Mouse (Mus musculus) adrenal gland, postnatal 14 days (tissue): ENCODE results near the gene Cd82. TPM values are rescaled to one million over a fixed set of nuclear protein-coding genes. Genes with fewer than 3 reads are reported as not detected.

ENCODE experiments used
- DNase-seq: peaks from one replicate; pipeline ENCODE4 v3.0.0; 2021; ENCODE audit warnings: mixed read lengths
- long read RNA-seq, 2 experiments: library from polyadenylated mRNA; stranded (forward); transcript quantifications; one replicate each; pipeline ENCODE4 v2.0.0; 2021
- total RNA-seq: library from RNA; stranded (reverse); gene quantifications from 2 replicates; pipeline ENCODE4 v1.2.3, GENCODE M21; 2021

Cd82 gene
- total RNA-seq: 43.0 and 54.9 TPM in 2 replicates
- long read RNA-seq, experiment 1, transcript Cd82-201 (10 exons, 1,824 nt): major isoform, 9 of 11 reads
- long read RNA-seq, experiment 1, partial matches to known transcripts: 1 of 11 reads
- long read RNA-seq, experiment 1, other reads (novel, unspliced or antisense): 1 of 11 reads
- long read RNA-seq, experiment 2, transcript Cd82-201 (10 exons, 1,824 nt): major isoform, 11 of 13 reads
- long read RNA-seq, experiment 2, partial matches to known transcripts: 0 of 13 reads
- long read RNA-seq, experiment 2, other reads (novel, unspliced or antisense): 1 of 13 reads

GRCm38 (mm10) chr2:93462760-93463159 lies at the start of gene Cd82:
Cd82 (minus strand) TSS chr2:93463140.
- peak; percentile 93 for DNase-seq

GRCm38 (mm10) chr2:93512130-93512529 lies 49.2 kb upstream of the Cd82 start:
- no peak for DNase-seq

- peak; percentile 76 for DNase-seq
These were observed 47.9 kb upstream of the Cd82 start for GRCm38 (mm10) chr2:93510839-93511238.

- no peak for DNase-seq
These were observed 47.1 kb upstream of the Cd82 start for GRCm38 (mm10) chr2:93509777-93510750.

- no peak for DNase-seq
These were observed 42.2 kb upstream of the Cd82 start for GRCm38 (mm10) chr2:93505091-93505490.

GRCm38 (mm10) chr2:93503353-93503752 lies 40.4 kb upstream of the Cd82 start:
- DNase-seq: no peak

- DNase-seq: no peak
These were observed 38.4 kb upstream of the Cd82 start for GRCm38 (mm10) chr2:93501303-93501702.

- DNase-seq: no peak
These were observed 34.3 kb upstream of the Cd82 start for GRCm38 (mm10) chr2:93497221-93497620.

GRCm38 (mm10) chr2:93495170-93495569 lies 32.2 kb upstream of the Cd82 start:
- no peak for DNase-seq

GRCm38 (mm10) chr2:93493541-93493940 lies 30.6 kb upstream of the Cd82 start:
- DNase-seq: no peak

GRCm38 (mm10) chr2:93490516-93490915 lies 27.6 kb upstream of the Cd82 start:
- no peak for DNase-seq

- DNase-seq: peak; percentile 31
These were observed 26.1 kb upstream of the Cd82 start for GRCm38 (mm10) chr2:93488911-93489587.

GRCm38 (mm10) chr2:93485459-93485858 lies 22.5 kb upstream of the Cd82 start:
- DNase-seq: no peak

GRCm38 (mm10) chr2:93482036-93482644 lies 19.2 kb upstream of the Cd82 start:
- no peak for DNase-seq

GRCm38 (mm10) chr2:93478744-93479143 lies 15.8 kb upstream of the Cd82 start:
- DNase-seq: no peak

- peak; percentile 77 for DNase-seq
These were observed 14.6 kb upstream of the Cd82 start for GRCm38 (mm10) chr2:93477519-93477918.

- peak; percentile 43 for DNase-seq
These were observed 13.5 kb upstream of the Cd82 start for GRCm38 (mm10) chr2:93476487-93476886.

- DNase-seq: peak; percentile 93
These were observed 12.1 kb upstream of the Cd82 start for GRCm38 (mm10) chr2:93475040-93475439.

GRCm38 (mm10) chr2:93473915-93474314 lies 11.0 kb upstream of the Cd82 start:
- DNase-seq: no peak

- peak; percentile 86 for DNase-seq
These were observed 8.1 kb upstream of the Cd82 start for GRCm38 (mm10) chr2:93470849-93471576.

GRCm38 (mm10) chr2:93470127-93470526 lies 7.2 kb upstream of the Cd82 start:
- DNase-seq: peak; percentile 80
